Mouse (Mus musculus): ENCODE results near the gene Sde2. TPM values are rescaled to one million over a fixed set of nuclear protein-coding genes. Genes with fewer than 3 reads are reported as not detected.

The Sde2 gene
- polyA plus RNA-seq (2014; fragmentation: Illumina TruSeq; extraction: RNeasy Lipid Tissue Mini Kit (QIAGEN cat#74804); ENCODE audit: low read depth, low replicate concordance) = 14.3 TPM

DNA sequence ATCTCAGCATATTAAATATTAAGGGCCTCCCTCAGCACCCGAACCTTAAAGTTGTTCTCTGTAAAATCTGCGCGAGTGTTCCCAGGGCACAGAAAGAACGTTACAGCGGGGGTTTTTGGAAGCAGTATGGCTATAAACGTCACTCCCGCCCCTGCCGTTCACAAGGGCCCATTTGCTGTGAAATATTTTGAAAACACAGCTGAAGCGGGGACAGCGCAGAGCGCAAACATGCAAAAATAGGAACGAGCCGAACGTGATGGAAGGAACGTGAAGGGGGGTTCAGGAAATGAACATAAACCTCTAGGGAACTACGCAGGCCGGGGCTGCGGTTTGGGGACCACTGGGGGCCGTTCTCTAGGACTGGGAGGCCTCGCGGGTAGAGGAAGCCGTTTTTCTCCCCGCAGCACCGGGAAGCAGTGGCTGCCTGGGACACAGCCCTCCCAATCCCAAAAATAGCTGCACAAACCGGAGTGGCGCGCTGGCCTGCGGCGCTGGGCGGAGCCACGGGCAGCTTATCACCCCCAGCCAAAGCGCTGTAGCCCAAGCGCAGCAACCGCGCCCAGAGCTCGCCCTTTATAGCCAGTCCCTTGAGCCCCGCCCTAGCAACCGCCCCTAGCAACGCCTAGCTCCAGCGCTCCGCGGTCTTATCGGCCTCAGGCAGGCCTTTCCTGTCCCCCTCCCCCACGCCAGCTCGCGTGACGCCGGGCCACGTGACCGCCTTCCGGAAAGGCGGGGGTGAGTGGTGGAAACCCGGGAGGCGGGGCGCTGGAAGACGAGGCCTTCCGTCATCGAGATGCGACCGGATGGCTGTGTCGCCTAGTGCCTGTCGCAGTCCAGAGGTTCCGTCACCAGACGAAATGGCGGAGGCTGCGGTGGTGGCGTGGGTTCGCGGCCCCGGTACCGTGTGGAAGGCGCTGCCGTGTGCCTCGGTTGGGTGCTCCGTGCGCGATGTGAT lies at the start of gene Sde2:
Gene Sde2, plus strand, starts transcription at position 812 of the 955 bp plus-strand sequence.

DNA sequence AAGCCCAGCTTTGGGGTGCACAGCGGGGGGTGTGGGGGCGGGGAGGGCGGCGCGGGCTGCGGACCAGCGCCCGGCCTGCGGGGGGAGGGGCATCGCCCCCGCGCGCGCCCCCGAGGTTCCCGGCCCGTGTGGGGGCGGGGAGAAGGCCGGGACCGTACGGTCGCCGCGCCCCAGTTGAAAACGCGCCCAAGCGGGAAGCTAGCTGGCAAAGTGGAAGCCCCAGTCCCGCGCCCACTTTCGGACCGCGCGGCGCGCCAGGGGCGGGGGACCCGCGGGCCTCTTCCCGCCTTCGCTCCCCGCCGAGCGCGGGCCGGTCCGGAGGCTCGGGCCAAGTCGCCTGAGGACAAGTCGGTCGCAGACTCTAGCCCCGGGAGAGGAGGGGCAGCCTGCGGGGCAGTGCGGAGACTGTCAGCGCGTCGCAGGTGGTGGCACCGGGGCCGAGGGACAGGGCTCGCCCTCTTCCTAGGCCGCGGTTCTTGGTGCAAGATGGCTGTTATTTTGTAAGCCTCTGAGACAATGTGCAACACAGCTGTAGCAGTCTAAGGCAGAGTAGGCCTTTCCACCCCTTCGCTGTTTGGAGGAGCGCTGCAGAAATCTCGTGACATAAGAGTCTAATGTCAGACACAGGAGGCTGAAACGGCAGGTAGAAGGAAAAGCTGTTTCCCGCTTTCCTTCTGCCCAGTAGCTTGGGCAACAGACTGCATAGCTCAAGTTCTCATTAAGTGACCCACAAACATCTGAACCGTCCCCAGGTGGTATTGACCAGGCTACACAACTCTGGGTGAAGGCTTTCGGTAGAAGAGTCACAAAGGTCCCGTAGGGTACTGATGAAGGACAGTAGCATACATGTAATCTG lies 36.8 kb upstream of the Sde2 start, which contains the start of gene H3f3a:
Gene H3f3a, minus strand, starts transcription at position 59 of the 856 bp plus-strand sequence.

DNA sequence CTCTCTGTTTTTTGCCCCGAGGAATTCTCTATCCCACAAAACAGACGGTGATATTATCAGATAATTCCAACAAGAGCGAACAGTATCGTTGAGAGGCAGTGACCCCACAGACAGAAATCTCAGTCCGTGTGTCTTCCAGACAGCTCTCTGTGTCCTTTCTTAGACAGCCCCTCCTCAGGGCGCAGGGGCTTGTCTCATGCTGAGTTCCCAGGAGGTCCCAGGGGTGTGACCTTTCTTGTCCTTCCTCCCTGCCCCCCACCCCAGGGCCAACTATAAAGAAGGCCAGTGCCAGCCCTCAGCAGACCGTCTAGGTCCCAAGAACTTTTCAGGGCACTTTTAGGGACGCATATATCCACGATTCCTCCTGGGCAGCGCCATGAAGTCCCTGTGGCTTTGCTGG lies 41.9 kb downstream of the Sde2 start, which contains the start of gene Lefty2:
Gene Lefty2, plus strand, starts transcription at position 301 of the 400 bp plus-strand sequence.

DNA sequence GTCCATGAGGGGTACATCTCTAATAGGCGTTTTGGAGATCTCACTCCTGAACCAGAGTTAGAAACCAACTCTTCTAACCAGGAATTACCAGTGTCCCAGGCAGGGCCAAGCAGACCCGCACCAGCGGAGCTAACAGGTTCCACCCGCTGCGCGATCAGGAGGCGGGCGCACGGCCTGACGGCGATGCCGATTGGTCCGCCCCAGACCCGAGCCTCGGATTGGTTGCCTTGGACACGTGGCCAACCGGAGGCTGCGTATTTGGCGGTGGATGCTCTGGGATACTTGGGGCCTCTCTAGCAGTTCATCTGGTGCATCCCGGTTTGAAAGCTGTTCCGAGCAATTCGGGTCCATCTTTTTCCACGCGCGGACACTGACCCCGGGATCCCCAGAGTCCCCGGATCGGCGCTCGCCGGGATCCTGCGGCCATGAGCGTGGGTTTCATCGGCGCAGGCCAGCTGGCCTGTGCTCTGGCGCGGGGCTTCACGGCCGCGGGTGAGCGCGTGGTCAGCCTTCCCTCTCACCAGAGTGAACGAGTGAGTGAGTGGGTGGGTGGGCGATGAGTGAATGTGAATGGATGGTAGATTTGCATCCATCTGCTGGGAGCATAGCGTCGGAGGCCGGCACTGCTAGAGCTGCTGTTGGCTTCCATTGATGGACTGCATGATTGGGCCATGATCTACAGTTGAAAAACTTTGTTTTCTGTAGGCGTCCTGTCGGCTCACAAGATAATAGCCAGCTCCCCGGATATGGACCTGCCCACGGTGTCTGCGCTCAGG lies 53.3 kb downstream of the Sde2 start, which contains the start of gene Pycr2:
Gene Pycr2, plus strand, starts transcription at position 255 of the 776 bp plus-strand sequence.

Other genes starting within 250 kb of the Sde2 start
- gene Lin9, start 210.0 kb upstream of the Sde2 start, polyA plus RNA-seq (2014; fragmentation: Illumina TruSeq; extraction: RNeasy Lipid Tissue Mini Kit (QIAGEN cat#74804); ENCODE audit: low read depth, low replicate concordance) = 8.6 TPM
- gene Mixl1, start 154.1 kb upstream of the Sde2 start, polyA plus RNA-seq (2014; fragmentation: Illumina TruSeq; extraction: RNeasy Lipid Tissue Mini Kit (QIAGEN cat#74804); ENCODE audit: low read depth, low replicate concordance) = not detected
- gene Acbd3, start 125.1 kb upstream of the Sde2 start, polyA plus RNA-seq (2014; fragmentation: Illumina TruSeq; extraction: RNeasy Lipid Tissue Mini Kit (QIAGEN cat#74804); ENCODE audit: low read depth, low replicate concordance) = 48.2 TPM
- 991 TPM for gene H3f3a, start 37.2 kb upstream of the Sde2 start, polyA plus RNA-seq (2014; fragmentation: Illumina TruSeq; extraction: RNeasy Lipid Tissue Mini Kit (QIAGEN cat#74804); ENCODE audit: low read depth, low replicate concordance)
- not detected for gene Lefty2, start 42.0 kb downstream of the Sde2 start, polyA plus RNA-seq (2014; fragmentation: Illumina TruSeq; extraction: RNeasy Lipid Tissue Mini Kit (QIAGEN cat#74804); ENCODE audit: low read depth, low replicate concordance)
- 2.0 TPM for gene Pycr2, start 53.2 kb downstream of the Sde2 start, polyA plus RNA-seq (2014; fragmentation: Illumina TruSeq; extraction: RNeasy Lipid Tissue Mini Kit (QIAGEN cat#74804); ENCODE audit: low read depth, low replicate concordance)
- 0.36 TPM for gene Lefty1, start 83.9 kb downstream of the Sde2 start, polyA plus RNA-seq (2014; fragmentation: Illumina TruSeq; extraction: RNeasy Lipid Tissue Mini Kit (QIAGEN cat#74804); ENCODE audit: low read depth, low replicate concordance)
- gene Tmem63a, start 91.2 kb downstream of the Sde2 start, polyA plus RNA-seq (2014; fragmentation: Illumina TruSeq; extraction: RNeasy Lipid Tissue Mini Kit (QIAGEN cat#74804); ENCODE audit: low read depth, low replicate concordance) = 1.7 TPM
- 22.0 TPM for gene Ephx1, start 169.8 kb downstream of the Sde2 start, polyA plus RNA-seq (2014; fragmentation: Illumina TruSeq; extraction: RNeasy Lipid Tissue Mini Kit (QIAGEN cat#74804); ENCODE audit: low read depth, low replicate concordance)
- 0.36 TPM for gene 9130409I23Rik, start 200.1 kb downstream of the Sde2 start, polyA plus RNA-seq (2014; fragmentation: Illumina TruSeq; extraction: RNeasy Lipid Tissue Mini Kit (QIAGEN cat#74804); ENCODE audit: low read depth, low replicate concordance)

Measured in kidney, adult 10 weeks (tissue).